Mouse (Mus musculus) G1E-ER4 (cell line): ENCODE data around the gene Ptgdr2. TPM values are rescaled to one million over a fixed set of nuclear protein-coding genes. Genes with fewer than 3 reads are reported as not detected.

Source experiments
- GATA1 ChIP-seq: IDR thresholded peaks from one replicate; pipeline ENCODE4 v1.8.0; 2012; ENCODE audit warnings: low read length, inconsistent platforms
- polyA plus RNA-seq: library from polyadenylated mRNA; stranded (reverse); fragments of >175 nt; gene quantifications from 2 replicates; pipeline ENCODE4 v1.2.3, GENCODE M21; 2012

The Ptgdr2 gene
- polyA plus RNA-seq, 1 experiment: not detected

- no peak for TF ChIP-seq GATA1
Measured at GRCm38 (mm10) chr19:10991911-10992310, 55.0 kb downstream of the Ptgdr2 start.

Other genes starting within 250 kb of the Ptgdr2 start
- gene Vps37c, start 248.4 kb upstream of the Ptgdr2 start, polyA plus RNA-seq: 37.6 and 43.0 TPM in 2 replicates
- gene Cd5, start 198.2 kb upstream of the Ptgdr2 start, polyA plus RNA-seq: not detected in 2 replicates
- gene Cd6, start 107.1 kb upstream of the Ptgdr2 start, polyA plus RNA-seq: not detected in 2 replicates
- not detected in 2 replicates for gene Slc15a3, start 97.4 kb upstream of the Ptgdr2 start, polyA plus RNA-seq
- 0.01 TPM in 1 of 2 replicates, not detected in the other for gene Tmem132a, start 67.2 kb upstream of the Ptgdr2 start, polyA plus RNA-seq
- 23.2 and 23.8 TPM in 2 replicates for gene Tmem109, start 55.2 kb upstream of the Ptgdr2 start, polyA plus RNA-seq
- gene Prpf19, start 41.9 kb upstream of the Ptgdr2 start, polyA plus RNA-seq: 97.6 and 136 TPM in 2 replicates
- not detected in 2 replicates for gene Zp1, start 16.5 kb upstream of the Ptgdr2 start, polyA plus RNA-seq
- gene Ccdc86, start 12.1 kb downstream of the Ptgdr2 start, polyA plus RNA-seq: 66.2 and 72.8 TPM in 2 replicates
- gene Ms4a10, start 37.5 kb downstream of the Ptgdr2 start, polyA plus RNA-seq: not detected in 2 replicates
- gene Ms4a15, start 56.1 kb downstream of the Ptgdr2 start, polyA plus RNA-seq: not detected in 2 replicates
- not detected in 2 replicates for gene Ms4a18, start 80.9 kb downstream of the Ptgdr2 start, polyA plus RNA-seq
- not detected in 2 replicates for gene Ms4a8a, start 143.9 kb downstream of the Ptgdr2 start, polyA plus RNA-seq
- not detected in 2 replicates for gene 1700017D01Rik, start 193.7 kb downstream of the Ptgdr2 start, polyA plus RNA-seq
- gene 1700025F22Rik, start 228.2 kb downstream of the Ptgdr2 start, polyA plus RNA-seq: not detected in 2 replicates